Mouse (Mus musculus): ENCODE results near the gene Retreg1.

- TF ChIP-seq MYOG (IDR thresholded peaks at IDR 0.05; ENCODE audit: control insufficient read depth in 1 of 3, insufficient read depth in 1 of 3, insufficient read length in 2 of 3, low read depth in 2 of 3) = no peak
- TF ChIP-seq POLR2A (IDR thresholded peaks at IDR 0.05; ENCODE audit: insufficient read length, low read depth) = no peak
- TF ChIP-seq MYOD1 (IDR thresholded peaks at IDR 0.05; ENCODE audit: control insufficient read depth in 1 of 3, insufficient read length in 2 of 3, low read depth in 2 of 3) = no peak
- no peak for TF ChIP-seq USF1 (IDR thresholded peaks at IDR 0.05; ENCODE audit: low read depth)
- no peak for TF ChIP-seq SRF (IDR thresholded peaks at IDR 0.05; ENCODE audit: control insufficient read depth, insufficient read length, low read depth)
- no peak for TF ChIP-seq MAX (IDR thresholded peaks at IDR 0.05; ENCODE audit: low read depth)
- TF ChIP-seq E2F4 (IDR thresholded peaks at IDR 0.05; ENCODE audit: insufficient read depth) = no peak
- TF ChIP-seq TCF12 (IDR thresholded peaks at IDR 0.05; ENCODE audit: insufficient read depth, poor library complexity, severe bottlenecking) = no peak
- no peak for TF ChIP-seq CEBPB (IDR thresholded peaks at IDR 0.05; ENCODE audit: insufficient read depth, poor library complexity, severe bottlenecking)
- no peak for TF ChIP-seq POLR2AphosphoS2 (IDR thresholded peaks at IDR 0.05; ENCODE audit: insufficient read length, low read depth)
Observed at GRCm38 (mm10) chr15:25947383-25947782, 104.4 kb downstream of the Retreg1 start.

Measured in myocyte (in vitro differentiated cells).